Comparison of ENCODE assay signal across 11 mouse cellular contexts in genomic region chr4:57730801-57731598, GRCm38 (mm10). TPM values are rescaled to one million over a fixed set of nuclear protein-coding genes. Genes with fewer than 3 reads are reported as not detected.
A peak's percentile ranks its signal among the peaks of the same experiment; 100 is the strongest.
DNase-seq lines count a peak whose midpoint lies in the region; ATAC-seq and TF ChIP-seq lines count a peak whose summit lies in the region.
"Had no signal": no experiment of that assay in that cellular context is flagged by ENCODE, and none has a peak within 500 bp of the region (broad histone marks: within the 10 kb centered on the region; RNA-seq: fewer than 3 reads in every experiment).

No protein-coding gene starts in this region.

- in situ Hi-C loops in CH12.LX (cut with MboI; ENCODE audit: low pct_ligation_motif_present, low pct_unique_long_range_greater_than_20kb, low sequenced_read_pairs), result no loop called here

- no peak overlapping the region for H3K4me2 ChIP-seq in kidney, embryonic 14.5 days (replicated peaks; ENCODE audit: low read depth, low read length)
- peak overlapping the region; percentile 33 for H3K4me2 ChIP-seq in CH12.LX (ENCODE audit: insufficient read depth, low read depth, poor library complexity, severe bottlenecking)
- no peak overlapping the region for H3K4me2 ChIP-seq in midbrain, postnatal 0 days (ENCODE audit: low read depth, low read length, poor library complexity, severe bottlenecking)
- H3K4me2 ChIP-seq: heart, embryonic 13.5 days; liver, embryonic 11.5 days had no signal

- no peaks in the 10 kb centered on the region for H3K79me2 ChIP-seq in CH12.LX (replicated peaks; ENCODE audit: control insufficient read depth, extremely low read depth, insufficient read depth, poor library complexity, severe bottlenecking)

- dilution Hi-C loops in CH12.LX (cut with MboI; ENCODE audit: extremely low pct_ligation_motif_present, extremely low pct_unique_long_range_greater_than_20kb, low sequenced_read_pairs), result no loop called here

- H3K9me3 ChIP-seq in kidney, embryonic 14.5 days (ENCODE audit: control insufficient read depth, low read length), result no peaks in the 10 kb centered on the region
- no peaks in the 10 kb centered on the region for H3K9me3 ChIP-seq in CH12.LX (replicated peaks; ENCODE audit: low read length)
- no peaks in the 10 kb centered on the region for H3K9me3 ChIP-seq in midbrain, postnatal 0 days (ENCODE audit: low read length)

- peak; percentile 56 for DNase-seq in kidney, adult 9 months
- DNase-seq in B cell, adult 2 months, result peak; percentile 20 to 31
- peak; percentile 62 for DNase-seq in CH12.LX (ENCODE audit: extremely low read depth)
- DNase-seq in left cerebral cortex, postnatal 4 days, result no peak
- DNase-seq in midbrain, postnatal 0 days (ENCODE audit: low spot score), result no peak
- DNase-seq in cerebellum, adult 9-10 months, result no peak
- DNase-seq: cerebellum, adult 9-11 months had no signal

- ATAC-seq in kidney, embryonic 14.5 days (ENCODE audit: low FRiP score, low TSS enrichment), result no peak
- 0 out of 2 replicates have a peak, but pooled peaks have one; percentile 12 for ATAC-seq in megakaryocyte progenitor cell, adult 5-6 weeks (replicated peaks; ENCODE audit: poor library complexity)
- ATAC-seq in midbrain, postnatal 0 days (ENCODE audit: low FRiP score), result no peak

- H3K4me1 ChIP-seq in kidney, embryonic 14.5 days (ENCODE audit: control insufficient read depth, insufficient read depth, low read length), result no peaks in the 10 kb centered on the region
- H3K4me1 ChIP-seq in CH12.LX (ENCODE audit: control insufficient read depth in 1 of 2, insufficient read depth in 2 of 2), result peaks cover 20 to 50% of the 10 kb centered on the region in 2 experiments
- no peaks in the 10 kb centered on the region for H3K4me1 ChIP-seq in midbrain, postnatal 0 days (ENCODE audit: insufficient read depth, low read length)

- no peak overlapping the region for H3K4me3 ChIP-seq in kidney, embryonic 14.5 days (ENCODE audit: low read length)
- H3K4me3 ChIP-seq in CH12.LX (replicated peaks in 1 of 3; ENCODE audit: low read depth in 2 of 3, low read length in 2 of 3, poor library complexity in 1 of 3), result no peak overlapping the region
- H3K4me3 ChIP-seq in midbrain, postnatal 0 days (ENCODE audit: low read depth, low read length), result no peak overlapping the region
- H3K4me3 ChIP-seq: heart, embryonic 13.5 days had no signal

- peak; percentile 44 for TF ChIP-seq POLR2A in CH12.LX (IDR thresholded peaks at IDR 0.05; ENCODE audit: low read depth, low read length)

- H3K36me3 ChIP-seq in kidney, embryonic 14.5 days (ENCODE audit: control insufficient read depth, insufficient read depth, low read length), result no peaks in the 10 kb centered on the region
- H3K36me3 ChIP-seq in CH12.LX (replicated peaks in 1 of 2; ENCODE audit: control insufficient read depth in 1 of 2, insufficient read depth in 1 of 2, low read length in 1 of 2), result no peaks in the 10 kb centered on the region
- H3K36me3 ChIP-seq in midbrain, postnatal 0 days (ENCODE audit: insufficient read depth, low read length), result no peaks in the 10 kb centered on the region

- H3K27ac ChIP-seq in kidney, embryonic 14.5 days (ENCODE audit: low read depth, low read length), result no peak overlapping the region
- peak overlapping the region; percentile 7; the same call in 1 of the 2 replicates for H3K27ac ChIP-seq in CH12.LX (ENCODE audit: insufficient read depth, low read depth)
- no peak overlapping the region for H3K27ac ChIP-seq in midbrain, postnatal 0 days (ENCODE audit: low read depth, low read length)
- H3K27ac ChIP-seq: heart, embryonic 13.5 days had no signal

- H3K9ac ChIP-seq in kidney, embryonic 14.5 days (ENCODE audit: low read depth, low read length), result no peak overlapping the region
- peak overlapping the region; percentile 1; the same call in 1 of the 2 replicates for H3K9ac ChIP-seq in CH12.LX (ENCODE audit: insufficient read depth, low read depth)
- H3K9ac ChIP-seq in midbrain, postnatal 0 days (replicated peaks; ENCODE audit: low read length, poor library complexity, severe bottlenecking), result no peak overlapping the region
- H3K9ac ChIP-seq: heart, embryonic 13.5 days had no signal

- H3K27me3 ChIP-seq in kidney, embryonic 14.5 days (ENCODE audit: control insufficient read depth, insufficient read depth, low read length), result no peaks in the 10 kb centered on the region
- H3K27me3 ChIP-seq in CH12.LX (replicated peaks), result no peaks in the 10 kb centered on the region
- H3K27me3 ChIP-seq in midbrain, postnatal 0 days (ENCODE audit: insufficient read depth, low read length), result no peaks in the 10 kb centered on the region
- H3K27me3 ChIP-seq: heart, embryonic 13.5 days had no signal

- no peak; the same call in 1 of the 2 replicates for TF ChIP-seq RAD21 in CH12.LX (IDR thresholded peaks at IDR 0.05; ENCODE audit: low read depth, low read length)

- intact Hi-C loops in left cerebral cortex, postnatal 4 days (cut with DNase I), result no loop called here

- 80% methylated on average over 11 of the region's 11 CpGs for WGBS in kidney, embryonic 14.5 days
- WGBS in midbrain, postnatal 0 days, result 76% methylated on average over 11 of the region's 11 CpGs

- TF ChIP-seq EP300 in CH12.LX (IDR thresholded peaks at IDR 0.05; ENCODE audit: low read length), result peak; percentile 71

- TF ChIP-seq CTCF in CH12.LX (conservative IDR thresholded peaks at IDR 0.05 in 1 of 2, IDR thresholded peaks at IDR 0.05 in 1 of 2; ENCODE audit: low read depth in 2 of 2, low read length in 2 of 2), result no peak
- no peak for TF ChIP-seq CTCF in midbrain, postnatal 0 days (IDR thresholded peaks at IDR 0.05)

TF ChIP-seq in CH12.LX, 34 proteins besides CTCF, POLR2A, EP300 and RAD21 (continues in another document):
- TF ChIP-seq MYC (IDR thresholded peaks at IDR 0.05; ENCODE audit: low read depth, low read length) (peak; percentile 35; the same call in 1 of the 2 replicates), MAZ (IDR thresholded peaks at IDR 0.05; ENCODE audit: low read depth, low read length) (no peak), USF2 (conservative IDR thresholded peaks at IDR 0.05; ENCODE audit: low read depth, low read length) (no peak; the same call in 1 of the 2 replicates), SMC3 (IDR thresholded peaks at IDR 0.05; ENCODE audit: low read depth, low read length) (no peak), GABPA (IDR thresholded peaks at IDR 0.05; ENCODE audit: insufficient replicate concordance, low read depth, low read length) (no peak), ZNF384 (IDR thresholded peaks at IDR 0.05; ENCODE audit: low read depth, low read length) (no peak), SIN3A (IDR thresholded peaks at IDR 0.05; ENCODE audit: low read length) (no peak; the same call in 1 of the 2 replicates), CHD2 (IDR thresholded peaks at IDR 0.05; ENCODE audit: low read length) (no peak), MXI1 (IDR thresholded peaks at IDR 0.05; ENCODE audit: low read depth, low read length) (no peak; the same call in 1 of the 2 replicates), JUND (conservative IDR thresholded peaks at IDR 0.05; ENCODE audit: low read depth, low read length) (peak; percentile 90), POLR2AphosphoS2 (IDR thresholded peaks at IDR 0.05; ENCODE audit: low read depth, low read length) (no peak), MEF2A (IDR thresholded peaks at IDR 0.05; ENCODE audit: borderline replicate concordance, low read depth, low read length) (no peak), JUN (IDR thresholded peaks at IDR 0.05; ENCODE audit: insufficient read depth, low read depth, low read length) (peak; percentile 75), ELF1 (IDR thresholded peaks at IDR 0.05; ENCODE audit: low read depth, low read length) (0 out of 2 replicates have a peak, but pooled peaks have one; percentile 9), TBP (conservative IDR thresholded peaks at IDR 0.05; ENCODE audit: low read depth, low read length) (0 out of 2 replicates have a peak, but pooled peaks have one; percentile 42), UBTF (IDR thresholded peaks at IDR 0.05; ENCODE audit: low read depth, low read length) (0 out of 2 replicates have a peak, but pooled peaks have one; percentile 43), USF1 (IDR thresholded peaks at IDR 0.05; ENCODE audit: low read depth, low read length) (peak; percentile 38), ZC3H11A (IDR thresholded peaks at IDR 0.05; ENCODE audit: low read depth, low read length) (no peak), E2F4 (IDR thresholded peaks at IDR 0.05; ENCODE audit: insufficient replicate concordance, low read depth, low read length) (no peak), PAX5 (IDR thresholded peaks at IDR 0.05; ENCODE audit: low read length) (no peak), KAT2A (IDR thresholded peaks at IDR 0.05; ENCODE audit: insufficient replicate concordance, low read length) (no peak), HCFC1 (IDR thresholded peaks at IDR 0.05; ENCODE audit: low read depth, low read length) (peak; percentile 35; the same call in 1 of the 2 replicates), TCF12 (IDR thresholded peaks at IDR 0.05; ENCODE audit: low read depth, low read length) (0 out of 2 replicates have a peak, but pooled peaks have one; percentile 52), ZKSCAN1 (IDR thresholded peaks at IDR 0.05; ENCODE audit: borderline replicate concordance, low read depth, low read length) (no peak), BHLHE40 (IDR thresholded peaks at IDR 0.05; ENCODE audit: low read depth, low read length) (peak; percentile 87), IRF4 (IDR thresholded peaks at IDR 0.05; ENCODE audit: low read depth, low read length) (peak; percentile 94), ZMIZ1 (IDR thresholded peaks at IDR 0.05; ENCODE audit: low read depth, low read length) (peak; percentile 70), MAFK (IDR thresholded peaks at IDR 0.05; ENCODE audit: insufficient replicate concordance, low read length) (no peak), MAX (IDR thresholded peaks at IDR 0.05; ENCODE audit: low read length) (0 out of 2 replicates have a peak, but pooled peaks have one; percentile 34), NRF1 (IDR thresholded peaks at IDR 0.05; ENCODE audit: low read depth, low read length) (no peak), RCOR1 (conservative IDR thresholded peaks at IDR 0.05; ENCODE audit: low read depth, low read length) (no peak)

RNA-seq across cellular contexts. Expression of gene Akap2, which starts 13.5 kb away (rescaled TPM):
- 17.1 and 24.0 TPM in 2 replicates for polyA plus RNA-seq in kidney, embryonic 14.5 days (2014; fragmentation: Nextera tagmentation; extraction: Ambion mirVana)
- total RNA-seq in CH12.LX (2012; rRNA removed) (0.17 and 0.25 TPM in 2 replicates), CH12.LX (2014; rRNA removed) (0.04 TPM in 1 of 2 replicates, not detected in the other)
- polyA plus RNA-seq in CH12.LX (2012; ENCODE audit: insufficient read length, low read depth), result 0.40 TPM in 1 of 2 replicates, not detected in the other
- total RNA-seq in megakaryocyte progenitor cell, adult 5-6 weeks (2015), result 0.02 TPM in 1 of 2 replicates, not detected in the other
- total RNA-seq in megakaryocyte progenitor cell, adult 5-6 weeks (2017), result not detected in 2 replicates
- total RNA-seq in left cerebral cortex, postnatal 4 days (2021), result 10 to 100 TPM; 21.0 to 27.5 TPM
- 18.8 and 24.4 TPM in 2 replicates for total RNA-seq in midbrain, postnatal 0 days (2014; rRNA removed)
- 10.7 and 12.1 TPM in 2 replicates for polyA plus RNA-seq in midbrain, postnatal 0 days (2015; fragmentation: Nextera tagmentation; extraction: Ambion mirVana)

Comparison
In these comparisons a context has a peak if more than half of its experiments do, and no peak if none do; other contexts are left out.
1. DNase-seq: peak in kidney, adult 9 months (single experiment), B cell, adult 2 months (2 of 2) and CH12.LX (single experiment); none in left cerebral cortex, postnatal 4 days (single experiment), midbrain, postnatal 0 days (single experiment) and cerebellum, adult 9-10 months (single experiment).
2. RNA of gene Akap2, which starts 13.5 kb away (total RNA-seq): 21.0 to 27.5 TPM in left cerebral cortex, postnatal 4 days and 18.8 to 24.4 TPM in midbrain, postnatal 0 days; 0.04 to 0.25 TPM in CH12.LX and 0.02 TPM in megakaryocyte progenitor cell, adult 5-6 weeks; every median in the first group is over 10 times any median in the second.